Mouse (Mus musculus): ENCODE measurements around the gene H2-M5. TPM values are rescaled to one million over a fixed set of nuclear protein-coding genes. Genes with fewer than 3 reads are reported as not detected.
"Not testable (repeated sequence)": the region's sequence is repeated elsewhere in the genome, so short reads cannot be mapped to it uniquely, and the experiment has no call there.

H2-M5 gene
- total RNA-seq (2015; ENCODE audit: low replicate concordance): not detected in 2 replicates
- not detected in 2 replicates for total RNA-seq (2017; ENCODE audit: low replicate concordance)

GRCm38 (mm10) chr17:36989437-36989836, at the start of gene H2-M5:
H2-M5 (minus strand) TSS chr17:36989537.
- ATAC-seq (replicated peaks; ENCODE audit: low FRiP score, poor library complexity, severe bottlenecking): no peak

- no peak for ATAC-seq (replicated peaks; ENCODE audit: low FRiP score, poor library complexity, severe bottlenecking)
These were observed 39.8 kb upstream of the H2-M5 start for GRCm38 (mm10) chr17:37029162-37029561.

GRCm38 (mm10) chr17:37028683-37029120, 39.4 kb upstream of the H2-M5 start:
- ATAC-seq (replicated peaks; ENCODE audit: low FRiP score, poor library complexity, severe bottlenecking): no peak

GRCm38 (mm10) chr17:37028212-37028611, 38.9 kb upstream of the H2-M5 start:
- ATAC-seq (replicated peaks; ENCODE audit: low FRiP score, poor library complexity, severe bottlenecking): no peak

GRCm38 (mm10) chr17:37027486-37027885, 38.1 kb upstream of the H2-M5 start:
- ATAC-seq (replicated peaks; ENCODE audit: low FRiP score, poor library complexity, severe bottlenecking): no peak

GRCm38 (mm10) chr17:37026425-37026824, 37.1 kb upstream of the H2-M5 start:
- no peak for ATAC-seq (replicated peaks; ENCODE audit: low FRiP score, poor library complexity, severe bottlenecking)

GRCm38 (mm10) chr17:37022628-37023576, 33.6 kb upstream of the H2-M5 start, which contains the start of gene Mog:
Mog (minus strand) TSS chr17:37023398.
- ATAC-seq (replicated peaks; ENCODE audit: low FRiP score, poor library complexity, severe bottlenecking): no peak

- ATAC-seq (replicated peaks; ENCODE audit: low FRiP score, poor library complexity, severe bottlenecking): not testable (repeated sequence)
These were observed 29.9 kb upstream of the H2-M5 start for GRCm38 (mm10) chr17:37019242-37019641.

GRCm38 (mm10) chr17:37018328-37018727, 29.0 kb upstream of the H2-M5 start:
- no peak for ATAC-seq (replicated peaks; ENCODE audit: low FRiP score, poor library complexity, severe bottlenecking)

GRCm38 (mm10) chr17:37016333-37016732, 27.0 kb upstream of the H2-M5 start:
- no peak for ATAC-seq (replicated peaks; ENCODE audit: low FRiP score, poor library complexity, severe bottlenecking)

- no peak for ATAC-seq (replicated peaks; ENCODE audit: low FRiP score, poor library complexity, severe bottlenecking)
These were observed 22.8 kb upstream of the H2-M5 start for GRCm38 (mm10) chr17:37012141-37012540.

- no peak for ATAC-seq (replicated peaks; ENCODE audit: low FRiP score, poor library complexity, severe bottlenecking)
These were observed 22.4 kb upstream of the H2-M5 start for GRCm38 (mm10) chr17:37011719-37012118.

GRCm38 (mm10) chr17:37009460-37010042, 20.2 kb upstream of the H2-M5 start:
- no peak for ATAC-seq (replicated peaks; ENCODE audit: low FRiP score, poor library complexity, severe bottlenecking)

GRCm38 (mm10) chr17:37008161-37008560, 18.8 kb upstream of the H2-M5 start:
- ATAC-seq (replicated peaks; ENCODE audit: low FRiP score, poor library complexity, severe bottlenecking): no peak

GRCm38 (mm10) chr17:37003366-37003765, 14.0 kb upstream of the H2-M5 start:
- no peak for ATAC-seq (replicated peaks; ENCODE audit: low FRiP score, poor library complexity, severe bottlenecking)

- ATAC-seq (replicated peaks; ENCODE audit: low FRiP score, poor library complexity, severe bottlenecking): no peak
These were observed 13.3 kb upstream of the H2-M5 start for GRCm38 (mm10) chr17:37002364-37003330.

GRCm38 (mm10) chr17:37000863-37001262, 11.5 kb upstream of the H2-M5 start, which contains the start of gene Zfp57:
Zfp57 (plus strand) TSS chr17:37001163.
- ATAC-seq (replicated peaks; ENCODE audit: low FRiP score, poor library complexity, severe bottlenecking): no peak

GRCm38 (mm10) chr17:36998477-36998876, 9.1 kb upstream of the H2-M5 start:
- no peak for ATAC-seq (replicated peaks; ENCODE audit: low FRiP score, poor library complexity, severe bottlenecking)

GRCm38 (mm10) chr17:36997033-36997735, 7.8 kb upstream of the H2-M5 start:
- ATAC-seq (replicated peaks; ENCODE audit: low FRiP score, poor library complexity, severe bottlenecking): no peak; the same call in 1 of the 2 replicates

Data from erythroblast, adult 5-6 weeks (primary cell).